Mouse (Mus musculus): Measurements from ENCODE around the gene Srp9.

- peak; percentile 98 for TF ChIP-seq CTCF (conservative IDR thresholded peaks at IDR 0.05; ENCODE audit: low read length)
- TF ChIP-seq POU5F1 (IDR thresholded peaks at IDR 0.05; ENCODE audit: borderline replicate concordance, low read length), result no peak
- no peak for TF ChIP-seq NANOG (IDR thresholded peaks at IDR 0.05; ENCODE audit: borderline replicate concordance, low read length)
Observed at GRCm38 (mm10) chr1:182140370-182140769, 15.8 kb downstream of the Srp9 start.
